Mouse (Mus musculus): ENCODE results near the gene Magi3. TPM values are rescaled to one million over a fixed set of nuclear protein-coding genes. Genes with fewer than 3 reads are reported as not detected.

The Magi3 gene
- total and polyA plus RNA-seq, 2 experiments, result 5.0 to 17.7 TPM

GRCm38 (mm10) chr3:104247850-104248249 is 27.7 kb upstream of the Magi3 start:
- Histone ChIP-seq H3K27me3 (ENCODE audit: control insufficient read depth, insufficient read depth, low read length) (no peaks in the 10 kb centered on the region), H3K27ac (replicated peaks; ENCODE audit: insufficient read depth, low read depth, low read length) (no peak overlapping the region), H3K4me1 (ENCODE audit: control insufficient read depth, insufficient read depth, low read length) (no peaks in the 10 kb centered on the region), H3K4me3 (ENCODE audit: insufficient read depth, low read depth, low read length) (no peak overlapping the region), H3K36me3 (ENCODE audit: control insufficient read depth, insufficient read depth, low read length) (no peaks in the 10 kb centered on the region), H3K79me2 (ENCODE audit: control insufficient read depth, insufficient read depth, low read length) (no peaks in the 10 kb centered on the region), H3K9ac (ENCODE audit: low read depth, low read length) (no peak overlapping the region)
- TF ChIP-seq POLR2A (IDR thresholded peaks at IDR 0.05; ENCODE audit: extremely low read depth, insufficient read depth, low read length) (no peak), CTCF (IDR thresholded peaks at IDR 0.05; ENCODE audit: low read depth, low read length) (no peak)
- no peak for DNase-seq (ENCODE audit: extremely low read depth, low read depth, low spot score)
- 90% methylated on average over 4 of the region's 4 CpGs for WGBS

DNA sequence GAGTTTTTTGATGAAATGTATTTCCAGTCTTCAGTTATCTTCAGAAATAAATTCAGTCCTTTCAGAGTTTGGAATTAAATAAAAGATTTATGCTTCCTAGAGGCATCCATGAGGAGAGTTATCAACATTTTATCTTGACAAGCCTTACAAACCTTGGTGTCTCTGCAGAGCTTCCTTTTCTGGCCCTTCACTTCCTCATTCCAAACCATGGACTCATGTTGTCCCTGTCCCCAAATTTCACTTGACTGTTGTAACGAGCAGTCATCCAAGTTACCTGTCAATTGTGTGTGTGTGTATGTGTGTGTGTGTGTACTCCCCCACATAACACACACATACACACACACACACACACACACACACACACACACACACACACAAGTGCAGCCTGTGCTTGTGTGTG is 26.9 kb upstream of the Magi3 start:
- Histone ChIP-seq H3K4me1 (ENCODE audit: control insufficient read depth, insufficient read depth, low read length) (no peaks in the 10 kb centered on the region), H3K9ac (ENCODE audit: low read depth, low read length) (no peak overlapping the region), H3K36me3 (ENCODE audit: control insufficient read depth, insufficient read depth, low read length) (no peaks in the 10 kb centered on the region), H3K4me3 (ENCODE audit: insufficient read depth, low read depth, low read length) (no peak overlapping the region), H3K79me2 (ENCODE audit: control insufficient read depth, insufficient read depth, low read length) (no peaks in the 10 kb centered on the region), H3K27me3 (ENCODE audit: control insufficient read depth, insufficient read depth, low read length) (no peaks in the 10 kb centered on the region), H3K27ac (replicated peaks; ENCODE audit: insufficient read depth, low read depth, low read length) (no peak overlapping the region)
- no peak for TF ChIP-seq CTCF (IDR thresholded peaks at IDR 0.05; ENCODE audit: low read depth, low read length)
- no peak for TF ChIP-seq POLR2A (IDR thresholded peaks at IDR 0.05; ENCODE audit: extremely low read depth, insufficient read depth, low read length)
- WGBS, result 79% methylated on average over 1 of the region's 1 CpGs
- no peak for DNase-seq (ENCODE audit: extremely low read depth, low read depth, low spot score)

- Histone ChIP-seq H3K4me3 (ENCODE audit: insufficient read depth, low read depth, low read length) (no peak overlapping the region), H3K27ac (replicated peaks; ENCODE audit: insufficient read depth, low read depth, low read length) (no peak overlapping the region), H3K4me1 (ENCODE audit: control insufficient read depth, insufficient read depth, low read length) (no peaks in the 10 kb centered on the region), H3K9ac (ENCODE audit: low read depth, low read length) (no peak overlapping the region), H3K36me3 (ENCODE audit: control insufficient read depth, insufficient read depth, low read length) (no peaks in the 10 kb centered on the region), H3K79me2 (ENCODE audit: control insufficient read depth, insufficient read depth, low read length) (no peaks in the 10 kb centered on the region), H3K27me3 (ENCODE audit: control insufficient read depth, insufficient read depth, low read length) (no peaks in the 10 kb centered on the region)
- no peak for TF ChIP-seq POLR2A (IDR thresholded peaks at IDR 0.05; ENCODE audit: extremely low read depth, insufficient read depth, low read length)
- no peak for DNase-seq (ENCODE audit: extremely low read depth, low read depth, low spot score)
- WGBS, result 97% methylated on average over 8 of the region's 8 CpGs
These were observed 24.2 kb upstream of the Magi3 start for GRCm38 (mm10) chr3:104244373-104244772.

- H3K27me3 ChIP-seq (ENCODE audit: control insufficient read depth, insufficient read depth, low read length), result no peaks in the 10 kb centered on the region
- no peaks in the 10 kb centered on the region for H3K4me1 ChIP-seq (ENCODE audit: control insufficient read depth, insufficient read depth, low read length)
- H3K79me2 ChIP-seq (ENCODE audit: control insufficient read depth, insufficient read depth, low read length), result no peaks in the 10 kb centered on the region
- no peak for DNase-seq (ENCODE audit: extremely low read depth, low read depth, low spot score)
- TF ChIP-seq CTCF (IDR thresholded peaks at IDR 0.05; ENCODE audit: low read depth, low read length), result no peak
- H3K27ac ChIP-seq (replicated peaks; ENCODE audit: insufficient read depth, low read depth, low read length), result no peak overlapping the region
- H3K4me3 ChIP-seq (ENCODE audit: insufficient read depth, low read depth, low read length), result no peak overlapping the region
- H3K9ac ChIP-seq (ENCODE audit: low read depth, low read length), result no peak overlapping the region
- 80% methylated on average over 6 of the region's 6 CpGs for WGBS
- H3K36me3 ChIP-seq (ENCODE audit: control insufficient read depth, insufficient read depth, low read length), result no peaks in the 10 kb centered on the region
These were observed 23.8 kb upstream of the Magi3 start for GRCm38 (mm10) chr3:104243972-104244371.

DNA sequence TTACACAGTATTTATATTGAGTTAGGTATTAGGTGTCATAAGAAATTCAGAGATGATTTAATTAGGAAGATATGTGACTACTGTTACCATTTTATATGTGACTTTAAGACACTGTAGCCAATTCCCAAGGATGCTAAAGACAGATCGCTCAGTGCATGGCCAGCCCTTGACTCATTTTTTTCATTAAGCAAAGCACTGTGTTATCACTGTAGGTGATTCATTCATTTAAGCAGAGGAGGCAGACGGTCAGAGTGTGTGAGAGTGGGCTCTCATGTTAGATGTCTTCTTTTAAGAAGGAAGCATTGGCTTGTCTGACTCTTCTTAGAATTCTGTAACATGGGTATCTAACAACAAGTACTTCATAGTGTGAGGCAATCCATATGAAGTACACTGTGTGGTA is 19.6 kb upstream of the Magi3 start:
- no peak for TF ChIP-seq POLR2A (IDR thresholded peaks at IDR 0.05; ENCODE audit: extremely low read depth, insufficient read depth, low read length)
- TF ChIP-seq CTCF (IDR thresholded peaks at IDR 0.05; ENCODE audit: low read depth, low read length), result no peak
- DNase-seq (ENCODE audit: extremely low read depth, low read depth, low spot score), result no peak
- 92% methylated on average over 2 of the region's 2 CpGs for WGBS
- no peaks in the 10 kb centered on the region for H3K36me3 ChIP-seq (ENCODE audit: control insufficient read depth, insufficient read depth, low read length)
- H3K4me1 ChIP-seq (ENCODE audit: control insufficient read depth, insufficient read depth, low read length), result no peaks in the 10 kb centered on the region
- no peak overlapping the region for H3K9ac ChIP-seq (ENCODE audit: low read depth, low read length)
- no peak overlapping the region for H3K4me3 ChIP-seq (ENCODE audit: insufficient read depth, low read depth, low read length)
- no peak overlapping the region for H3K27ac ChIP-seq (replicated peaks; ENCODE audit: insufficient read depth, low read depth, low read length)
- no peaks in the 10 kb centered on the region for H3K79me2 ChIP-seq (ENCODE audit: control insufficient read depth, insufficient read depth, low read length)
- H3K27me3 ChIP-seq (ENCODE audit: control insufficient read depth, insufficient read depth, low read length), result no peaks in the 10 kb centered on the region

DNA sequence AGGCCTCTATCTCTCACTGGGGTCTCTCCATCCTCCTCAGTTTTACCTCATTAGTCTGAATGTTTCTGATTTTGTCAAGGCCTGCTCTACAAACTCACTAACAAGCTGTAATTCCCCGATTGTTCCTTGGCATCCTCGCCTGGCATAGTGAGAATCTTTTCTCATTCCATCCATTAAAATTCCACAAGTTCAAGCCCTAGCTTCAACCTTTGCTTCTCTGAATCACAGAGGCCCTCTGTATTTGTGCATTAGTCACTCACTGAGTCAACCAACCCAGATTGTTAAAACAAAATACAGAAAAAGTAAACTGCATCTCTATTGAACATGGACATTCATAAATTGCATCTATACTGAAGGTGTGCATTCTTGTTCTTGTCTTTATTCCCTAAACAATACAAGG is 19.2 kb upstream of the Magi3 start:
- TF ChIP-seq CTCF (IDR thresholded peaks at IDR 0.05; ENCODE audit: low read depth, low read length) (no peak), POLR2A (IDR thresholded peaks at IDR 0.05; ENCODE audit: extremely low read depth, insufficient read depth, low read length) (no peak)
- 95% methylated on average over 2 of the region's 2 CpGs for WGBS

More for the DNA sequence above, 19.2 kb upstream of the Magi3 start:
- H3K27me3 ChIP-seq (ENCODE audit: control insufficient read depth, insufficient read depth, low read length), result no peaks in the 10 kb centered on the region
- no peaks in the 10 kb centered on the region for H3K79me2 ChIP-seq (ENCODE audit: control insufficient read depth, insufficient read depth, low read length)
- no peak for DNase-seq (ENCODE audit: extremely low read depth, low read depth, low spot score)
- no peaks in the 10 kb centered on the region for H3K36me3 ChIP-seq (ENCODE audit: control insufficient read depth, insufficient read depth, low read length)
- H3K27ac ChIP-seq (replicated peaks; ENCODE audit: insufficient read depth, low read depth, low read length), result no peak overlapping the region
- H3K4me3 ChIP-seq (ENCODE audit: insufficient read depth, low read depth, low read length), result no peak overlapping the region
- no peaks in the 10 kb centered on the region for H3K4me1 ChIP-seq (ENCODE audit: control insufficient read depth, insufficient read depth, low read length)
- H3K9ac ChIP-seq (ENCODE audit: low read depth, low read length), result no peak overlapping the region

All from liver, adult 2 months (tissue).